Mouse (Mus musculus) small intestine, adult 2 months (tissue): ENCODE results near the gene Dars.

Source experiments
- CTCF ChIP-seq: fragments of 200-500 bp; IDR thresholded peaks from 2 replicates; pipeline ENCODE4 v1.5.1; 2012; ENCODE audit warnings: low read depth, mild to moderate bottlenecking, control low read depth, inconsistent platforms, low read length, moderate library complexity, mixed read lengths; ENCODE audit not compliant: insufficient replicate concordance, insufficient read length; ENCODE audit errors: extremely low read depth
- POLR2A ChIP-seq: fragments of 200-500 bp; IDR thresholded peaks from 2 replicates; pipeline ENCODE4 v1.6.1; 2012; ENCODE audit warnings: low read depth, mild to moderate bottlenecking, control low read depth, inconsistent platforms, low read length, moderate library complexity

DNA sequence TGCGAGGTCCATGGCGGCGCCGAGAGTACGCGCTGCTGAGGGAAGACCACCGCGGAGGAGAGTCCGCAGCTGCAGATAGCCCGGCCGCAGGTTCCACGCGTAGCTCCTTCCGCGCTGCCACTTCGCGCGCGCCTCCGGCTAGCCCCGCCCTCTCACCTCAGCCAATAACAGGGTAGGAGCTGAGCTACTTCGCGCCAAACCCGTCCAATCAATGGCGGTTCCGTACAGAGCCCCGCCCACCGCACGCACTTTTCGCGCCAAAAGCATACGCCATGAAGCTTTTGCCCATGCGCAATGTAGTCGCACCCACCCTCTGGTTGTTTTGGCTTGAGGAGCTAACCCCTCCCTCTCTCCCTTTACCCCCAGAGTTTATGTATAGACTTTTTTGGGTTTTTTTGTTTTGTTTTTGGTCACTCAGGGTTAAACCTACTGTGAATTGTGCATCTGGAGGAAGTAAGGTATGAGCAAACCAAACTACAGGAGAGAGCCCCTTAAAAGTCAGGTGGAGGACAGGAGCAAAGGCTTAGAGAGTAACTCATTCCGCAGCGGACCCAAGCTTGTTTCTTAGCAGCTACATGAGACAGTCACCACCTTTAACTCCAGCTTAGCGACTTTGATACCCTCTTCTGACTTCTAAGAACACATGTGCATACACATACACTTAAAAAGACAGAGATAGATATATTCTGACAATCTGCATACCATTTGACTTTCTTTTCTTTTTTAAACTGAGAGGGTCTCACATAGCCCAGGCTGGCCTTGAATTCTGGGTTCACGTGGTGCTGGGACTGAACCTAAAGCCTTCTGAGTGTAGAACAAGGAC lies 57.4 kb downstream of the Dars start, which contains the start of gene Mcm6:
- TF ChIP-seq CTCF (no peak), POLR2A (peak; percentile 50; the same call in 1 of the 2 replicates)
